Mouse (Mus musculus): Measurements from ENCODE around the gene Iqgap2. TPM values are rescaled to one million over a fixed set of nuclear protein-coding genes. Genes with fewer than 3 reads are reported as not detected.

Gene Iqgap2
- polyA plus RNA-seq, 1 experiment from 2014 or later: 16.7 TPM

GRCm38 (mm10) chr13:95843411-95844026 is 48.2 kb downstream of the Iqgap2 start:
- H3K27ac ChIP-seq: no peak overlapping the region
- ATAC-seq (ENCODE audit: low FRiP score): no peak
- no peak overlapping the region for H3K9ac ChIP-seq
- H3K4me2 ChIP-seq: no peak overlapping the region
- 95% methylated on average over 10 of the region's 10 CpGs for WGBS
- no peaks in the 10 kb centered on the region for H3K27me3 ChIP-seq
- no peaks in the 10 kb centered on the region for H3K4me1 ChIP-seq
- no peaks in the 10 kb centered on the region for H3K9me3 ChIP-seq
- H3K4me3 ChIP-seq (replicated peaks): no peak overlapping the region
- no peaks in the 10 kb centered on the region for H3K36me3 ChIP-seq (replicated peaks)

GRCm38 (mm10) chr13:95842803-95843202 is 48.9 kb downstream of the Iqgap2 start:
- no peak overlapping the region for H3K4me3 ChIP-seq (replicated peaks)
- no peaks in the 10 kb centered on the region for H3K36me3 ChIP-seq (replicated peaks)
- no peak for ATAC-seq (ENCODE audit: low FRiP score)
- H3K4me1 ChIP-seq: no peaks in the 10 kb centered on the region
- no peaks in the 10 kb centered on the region for H3K9me3 ChIP-seq
- no peak overlapping the region for H3K4me2 ChIP-seq
- no peak overlapping the region for H3K27ac ChIP-seq
- 93% methylated on average over 7 of the region's 7 CpGs for WGBS
- no peaks in the 10 kb centered on the region for H3K27me3 ChIP-seq
- no peak overlapping the region for H3K9ac ChIP-seq

GRCm38 (mm10) chr13:95841946-95842345 is 49.8 kb downstream of the Iqgap2 start:
- WGBS: 95% methylated on average over 1 of the region's 1 CpGs
- no peaks in the 10 kb centered on the region for H3K27me3 ChIP-seq
- H3K9ac ChIP-seq: no peak overlapping the region
- H3K4me3 ChIP-seq (replicated peaks): no peak overlapping the region
- no peaks in the 10 kb centered on the region for H3K36me3 ChIP-seq (replicated peaks)
- no peaks in the 10 kb centered on the region for H3K9me3 ChIP-seq
- no peak overlapping the region for H3K27ac ChIP-seq
- H3K4me2 ChIP-seq: no peak overlapping the region
- ATAC-seq (ENCODE audit: low FRiP score): no peak
- H3K4me1 ChIP-seq: no peaks in the 10 kb centered on the region

GRCm38 (mm10) chr13:95836944-95837343 is 54.8 kb downstream of the Iqgap2 start:
- H3K9me3 ChIP-seq: no peaks in the 10 kb centered on the region
- peaks cover 15% of the 10 kb centered on the region for H3K4me1 ChIP-seq
- 95% methylated on average over 3 of the region's 3 CpGs for WGBS
- no peak overlapping the region for H3K4me3 ChIP-seq (replicated peaks)
- no peaks in the 10 kb centered on the region for H3K27me3 ChIP-seq
- ATAC-seq (ENCODE audit: low FRiP score): no peak
- H3K9ac ChIP-seq: no peak overlapping the region
- H3K4me2 ChIP-seq: no peak overlapping the region
- no peak overlapping the region for H3K27ac ChIP-seq
- peaks cover 6% of the 10 kb centered on the region; the same call in 1 of the 2 replicates for H3K36me3 ChIP-seq (replicated peaks)

GRCm38 (mm10) chr13:95833473-95833872 is 58.2 kb downstream of the Iqgap2 start:
- no peak overlapping the region for H3K4me2 ChIP-seq
- 86% methylated on average over 6 of the region's 6 CpGs for WGBS
- 0 out of 2 replicates have a peak overlapping the region, but pooled peaks have one; percentile 31 for H3K27ac ChIP-seq
- H3K27me3 ChIP-seq: no peaks in the 10 kb centered on the region
- H3K4me1 ChIP-seq: peaks cover 16% of the 10 kb centered on the region
- H3K4me3 ChIP-seq (replicated peaks): no peak overlapping the region
- ATAC-seq (ENCODE audit: low FRiP score): no peak
- peaks cover 6% of the 10 kb centered on the region; the same call in 1 of the 2 replicates for H3K36me3 ChIP-seq (replicated peaks)
- no peaks in the 10 kb centered on the region for H3K9me3 ChIP-seq
- H3K9ac ChIP-seq: no peak overlapping the region

GRCm38 (mm10) chr13:95832712-95833111 is 59.0 kb downstream of the Iqgap2 start:
- ATAC-seq (ENCODE audit: low FRiP score): no peak
- no peaks in the 10 kb centered on the region for H3K9me3 ChIP-seq
- H3K27me3 ChIP-seq: no peaks in the 10 kb centered on the region
- H3K4me1 ChIP-seq: peaks cover 16% of the 10 kb centered on the region
- WGBS: 9% methylated on average over 3 of the region's 3 CpGs
- H3K4me2 ChIP-seq: no peak overlapping the region
- no peak overlapping the region for H3K4me3 ChIP-seq (replicated peaks)
- H3K27ac ChIP-seq: no peak overlapping the region
- H3K36me3 ChIP-seq (replicated peaks): peaks cover 6% of the 10 kb centered on the region; the same call in 1 of the 2 replicates
- H3K9ac ChIP-seq: no peak overlapping the region

GRCm38 (mm10) chr13:95831760-95832159 is 60.0 kb downstream of the Iqgap2 start:
- no peak overlapping the region for H3K9ac ChIP-seq

GRCm38 (mm10) chr13:95829431-95830171 is 62.1 kb downstream of the Iqgap2 start:
- no peak overlapping the region for H3K27ac ChIP-seq
- no peak overlapping the region for H3K9ac ChIP-seq
- peaks cover 19% of the 10 kb centered on the region for H3K4me1 ChIP-seq
- no peak for ATAC-seq (ENCODE audit: low FRiP score)
- no peak overlapping the region for H3K4me2 ChIP-seq
- no peak overlapping the region for H3K4me3 ChIP-seq (replicated peaks)
- WGBS: 94% methylated on average over 7 of the region's 7 CpGs
- no peaks in the 10 kb centered on the region for H3K36me3 ChIP-seq (replicated peaks)
- no peaks in the 10 kb centered on the region for H3K9me3 ChIP-seq
- H3K27me3 ChIP-seq: no peaks in the 10 kb centered on the region

More at GRCm38 (mm10) chr13:95831760-95832159, 60.0 kb downstream of the Iqgap2 start:
- Histone ChIP-seq H3K36me3 (replicated peaks) (peaks cover 6% of the 10 kb centered on the region; the same call in 1 of the 2 replicates), H3K4me2 (no peak overlapping the region), H3K9me3 (no peaks in the 10 kb centered on the region), H3K4me1 (peaks cover 19% of the 10 kb centered on the region), H3K27ac (no peak overlapping the region), H3K27me3 (no peaks in the 10 kb centered on the region), H3K4me3 (replicated peaks) (no peak overlapping the region)
- ATAC-seq (ENCODE audit: low FRiP score): no peak

- Histone ChIP-seq H3K4me1 (peaks cover 20% of the 10 kb centered on the region), H3K4me2 (no peak overlapping the region), H3K36me3 (replicated peaks) (no peaks in the 10 kb centered on the region), H3K9me3 (no peaks in the 10 kb centered on the region), H3K27ac (no peak overlapping the region), H3K27me3 (no peaks in the 10 kb centered on the region), H3K9ac (no peak overlapping the region), H3K4me3 (replicated peaks) (no peak overlapping the region)
- no peak for ATAC-seq (ENCODE audit: low FRiP score)
- WGBS: 80% methylated on average over 5 of the region's 5 CpGs
Measured at GRCm38 (mm10) chr13:95828616-95829015, 63.1 kb downstream of the Iqgap2 start.

GRCm38 (mm10) chr13:95826178-95826577 is 65.5 kb downstream of the Iqgap2 start:
- Histone ChIP-seq H3K27me3 (no peaks in the 10 kb centered on the region), H3K27ac (no peak overlapping the region), H3K36me3 (replicated peaks) (no peaks in the 10 kb centered on the region), H3K9ac (no peak overlapping the region), H3K9me3 (no peaks in the 10 kb centered on the region), H3K4me3 (replicated peaks) (no peak overlapping the region), H3K4me2 (no peak overlapping the region), H3K4me1 (peaks cover 12% of the 10 kb centered on the region)
- WGBS: 76% methylated on average over 6 of the region's 6 CpGs
- no peak for ATAC-seq (ENCODE audit: low FRiP score)

- H3K4me3 ChIP-seq (replicated peaks): no peak overlapping the region
- WGBS: 50% methylated on average over 6 of the region's 6 CpGs
- no peak for ATAC-seq (ENCODE audit: low FRiP score)
Measured at GRCm38 (mm10) chr13:95822918-95823317, 68.8 kb downstream of the Iqgap2 start.

GRCm38 (mm10) chr13:95820071-95820470 is 71.7 kb downstream of the Iqgap2 start:
- no peak for ATAC-seq (ENCODE audit: low FRiP score)
- H3K9ac ChIP-seq: no peak overlapping the region
- 86% methylated on average over 9 of the region's 9 CpGs for WGBS

More at GRCm38 (mm10) chr13:95822918-95823317, 68.8 kb downstream of the Iqgap2 start:
- Histone ChIP-seq H3K4me1 (peaks cover 12% of the 10 kb centered on the region), H3K9ac (no peak overlapping the region), H3K36me3 (replicated peaks) (no peaks in the 10 kb centered on the region), H3K27me3 (no peaks in the 10 kb centered on the region), H3K4me2 (no peak overlapping the region), H3K27ac (no peak overlapping the region), H3K9me3 (no peaks in the 10 kb centered on the region)

GRCm38 (mm10) chr13:95818941-95819340 is 72.8 kb downstream of the Iqgap2 start:
- no peak overlapping the region for H3K9ac ChIP-seq
- 90% methylated on average over 4 of the region's 4 CpGs for WGBS
- H3K27ac ChIP-seq: no peak overlapping the region

More at GRCm38 (mm10) chr13:95820071-95820470, 71.7 kb downstream of the Iqgap2 start:
- Histone ChIP-seq H3K4me2 (no peak overlapping the region), H3K4me1 (peaks cover 9% of the 10 kb centered on the region), H3K27me3 (no peaks in the 10 kb centered on the region), H3K4me3 (replicated peaks) (no peak overlapping the region), H3K36me3 (replicated peaks) (no peaks in the 10 kb centered on the region), H3K9me3 (no peaks in the 10 kb centered on the region), H3K27ac (no peak overlapping the region)

More at GRCm38 (mm10) chr13:95818941-95819340, 72.8 kb downstream of the Iqgap2 start:
- Histone ChIP-seq H3K27me3 (no peaks in the 10 kb centered on the region), H3K9me3 (no peaks in the 10 kb centered on the region), H3K4me1 (peaks cover 9% of the 10 kb centered on the region), H3K4me3 (replicated peaks) (no peak overlapping the region), H3K36me3 (replicated peaks) (no peaks in the 10 kb centered on the region), H3K4me2 (no peak overlapping the region)
- no peak for ATAC-seq (ENCODE audit: low FRiP score)

Data from forebrain, embryonic 12.5 days (tissue).